Mouse (Mus musculus) liver, embryonic 14.5 days (tissue): ENCODE measurements around the gene Arsb.

Experiments used
- CTCF ChIP-seq: IDR thresholded peaks from 2 replicates; pipeline ENCODE4 v1.5.1; 2016; ENCODE audit warnings: antibody characterized with exemption, low read depth, control low read depth
- EP300 ChIP-seq: IDR thresholded peaks from 2 replicates; pipeline ENCODE4 v1.6.1; 2016; ENCODE audit warnings: antibody characterized with exemption, low read depth

- TF ChIP-seq CTCF (no peak), EP300 (no peak)
Measured at GRCm38 (mm10) chr13:93939363-93940127, 168.1 kb downstream of the Arsb start.
